In genomic region chrX:139781563-139781962, GRCm38 (mm10) we compare ENCODE assay signal across 32 mouse cellular contexts. TPM values are rescaled to one million over a fixed set of nuclear protein-coding genes. Genes with fewer than 3 reads are reported as not detected.
A peak's percentile ranks its signal among the peaks of the same experiment; 100 is the strongest.
DNase-seq lines count a peak whose midpoint lies in the region; ATAC-seq and TF ChIP-seq lines count a peak whose summit lies in the region.
"Had no signal": no experiment of that assay in that cellular context is flagged by ENCODE, and none has a peak within 500 bp of the region (broad histone marks: within the 10 kb centered on the region; RNA-seq: fewer than 3 reads in every experiment).

No protein-coding gene starts in this region.

- H3K9ac ChIP-seq in kidney, postnatal 0 days (ENCODE audit: low read depth, low read length), result no peak overlapping the region
- H3K9ac ChIP-seq in midbrain, embryonic 16.5 days (ENCODE audit: low read depth, low read length), result no peak overlapping the region
- no peak overlapping the region for H3K9ac ChIP-seq in intestine, embryonic 16.5 days (ENCODE audit: low read depth, low read length)
- H3K9ac ChIP-seq: embryonic facial prominence, embryonic 13.5 days; forebrain, embryonic 12.5 days; forebrain, embryonic 15.5 days; hindbrain, embryonic 13.5 days had no signal

- 0 out of 2 replicates have a peak, but pooled peaks have one; percentile 49 for ATAC-seq in kidney, postnatal 0 days (replicated peaks; ENCODE audit: low FRiP score, low read depth)
- no peak for ATAC-seq in midbrain, embryonic 16.5 days
- ATAC-seq in intestine, embryonic 16.5 days, result peak; percentile 76
- ATAC-seq: activated CD4-positive, CD25-positive, alpha-beta regulatory T cell, adult 4 months; hindbrain, embryonic 16.5 days had no signal

- no peak for DNase-seq in kidney, postnatal 0 days (ENCODE audit: low spot score)
- no peak for DNase-seq in kidney, adult 18-20 months
- DNase-seq in midbrain, embryonic 10.5 days (ENCODE audit: low spot score), result no peak
- peak; percentile 32 for DNase-seq in yolk sac, embryonic 10.5 days (ENCODE audit: low spot score)
- DNase-seq in gastrocnemius, postnatal 36 days, result no peak
- DNase-seq in heart, embryonic 10.5 days (ENCODE audit: low spot score), result no peak
- DNase-seq: adrenal gland, adult 8-10 months; adrenal gland, postnatal 25 days; cerebellum, adult 11-12 months; cerebellum, adult 8-10 months; cerebellum, postnatal 10 days; cerebellum, postnatal 36 days; gastrocnemius, postnatal 25 days; heart, adult 2 months had no signal

- no peak overlapping the region for H3K4me2 ChIP-seq in kidney, postnatal 0 days (ENCODE audit: low read length)
- H3K4me2 ChIP-seq in midbrain, embryonic 16.5 days (ENCODE audit: low read length), result no peak overlapping the region
- H3K4me2 ChIP-seq in intestine, embryonic 16.5 days (ENCODE audit: low read depth, low read length), result no peak overlapping the region
- H3K4me2 ChIP-seq: embryonic facial prominence, embryonic 13.5 days; forebrain, embryonic 12.5 days; forebrain, embryonic 15.5 days; heart, embryonic 11.5 days; hindbrain, embryonic 13.5 days had no signal

- intact Hi-C loops in gastrocnemius, postnatal 36 days (cut with DNase I), result no loop called here

- no peaks in the 10 kb centered on the region for H3K36me3 ChIP-seq in kidney, postnatal 0 days (ENCODE audit: insufficient read depth, low read length)
- H3K36me3 ChIP-seq in midbrain, embryonic 10.5 days, result no peaks in the 10 kb centered on the region
- no peaks in the 10 kb centered on the region for H3K36me3 ChIP-seq in midbrain, embryonic 16.5 days (ENCODE audit: control insufficient read depth, insufficient read depth, low read length)
- no peaks in the 10 kb centered on the region for H3K36me3 ChIP-seq in intestine, embryonic 16.5 days (ENCODE audit: control insufficient read depth, insufficient read depth, low read length)
- H3K36me3 ChIP-seq in heart, embryonic 10.5 days, result no peaks in the 10 kb centered on the region
- H3K36me3 ChIP-seq: embryonic facial prominence, embryonic 10.5 days; embryonic facial prominence, embryonic 13.5 days; forebrain, embryonic 12.5 days; forebrain, embryonic 15.5 days; hindbrain, embryonic 10.5 days; hindbrain, embryonic 13.5 days had no signal

- WGBS in kidney, postnatal 0 days, result 79% methylated on average over 4 of the region's 4 CpGs
- WGBS in midbrain, embryonic 10.5 days, result 70% methylated on average over 4 of the region's 4 CpGs
- 67% methylated on average over 4 of the region's 4 CpGs for WGBS in midbrain, embryonic 16.5 days
- WGBS in intestine, embryonic 16.5 days, result 72% methylated on average over 4 of the region's 4 CpGs
- 63% methylated on average over 4 of the region's 4 CpGs for WGBS in heart, embryonic 10.5 days

- no peak for TF ChIP-seq CTCF in kidney, postnatal 0 days (IDR thresholded peaks at IDR 0.05; ENCODE audit: low read depth)

- H3K27ac ChIP-seq in kidney, postnatal 0 days, result no peak overlapping the region
- peak overlapping the region; percentile 78 for H3K27ac ChIP-seq in midbrain, embryonic 10.5 days (replicated peaks)
- no peak overlapping the region for H3K27ac ChIP-seq in midbrain, embryonic 16.5 days (ENCODE audit: low read length)
- no peak overlapping the region for H3K27ac ChIP-seq in intestine, embryonic 16.5 days (ENCODE audit: low read length)
- H3K27ac ChIP-seq in heart, embryonic 10.5 days, result no peak overlapping the region
- H3K27ac ChIP-seq: embryonic facial prominence, embryonic 10.5 days; embryonic facial prominence, embryonic 13.5 days; forebrain, embryonic 12.5 days; forebrain, embryonic 15.5 days; heart, adult 2 months; hindbrain, embryonic 10.5 days; hindbrain, embryonic 13.5 days had no signal

- H3K9me3 ChIP-seq in kidney, postnatal 0 days (replicated peaks; ENCODE audit: low read length), result no peaks in the 10 kb centered on the region
- no peaks in the 10 kb centered on the region for H3K9me3 ChIP-seq in midbrain, embryonic 10.5 days (replicated peaks)
- H3K9me3 ChIP-seq in midbrain, embryonic 16.5 days (replicated peaks; ENCODE audit: control insufficient read depth, low read length, poor library complexity, severe bottlenecking), result no peaks in the 10 kb centered on the region
- H3K9me3 ChIP-seq in intestine, embryonic 16.5 days (ENCODE audit: control insufficient read depth, low read length), result no peaks in the 10 kb centered on the region
- H3K9me3 ChIP-seq in heart, embryonic 10.5 days, result no peaks in the 10 kb centered on the region
- H3K9me3 ChIP-seq: embryonic facial prominence, embryonic 10.5 days; embryonic facial prominence, embryonic 13.5 days; forebrain, embryonic 12.5 days; forebrain, embryonic 15.5 days; hindbrain, embryonic 10.5 days; hindbrain, embryonic 13.5 days had no signal

- H3K4me1 ChIP-seq in kidney, postnatal 0 days (replicated peaks; ENCODE audit: insufficient read depth, low read length), result no peaks in the 10 kb centered on the region
- peaks cover 39% of the 10 kb centered on the region for H3K4me1 ChIP-seq in midbrain, embryonic 10.5 days
- H3K4me1 ChIP-seq in midbrain, embryonic 16.5 days (ENCODE audit: control insufficient read depth, insufficient read depth, low read length), result no peaks in the 10 kb centered on the region
- H3K4me1 ChIP-seq in intestine, embryonic 16.5 days (ENCODE audit: control insufficient read depth, insufficient read depth, low read length), result no peaks in the 10 kb centered on the region
- H3K4me1 ChIP-seq in heart, embryonic 10.5 days, result peaks cover 9% of the 10 kb centered on the region; the same call in 1 of the 2 replicates
- H3K4me1 ChIP-seq: embryonic facial prominence, embryonic 13.5 days; forebrain, embryonic 15.5 days had no signal

- no peaks in the 10 kb centered on the region for H3K27me3 ChIP-seq in kidney, postnatal 0 days (ENCODE audit: insufficient read depth, low read length)
- H3K27me3 ChIP-seq in midbrain, embryonic 10.5 days (ENCODE audit: low read depth, poor library complexity, severe bottlenecking), result peaks cover 97% of the 10 kb centered on the region
- H3K27me3 ChIP-seq in midbrain, embryonic 16.5 days (ENCODE audit: control insufficient read depth, insufficient read depth, low read depth, low read length), result no peaks in the 10 kb centered on the region; the same call in 1 of the 2 replicates
- 0 out of 2 replicates have a peak, but pooled peaks cover 3% of the 10 kb centered on the region for H3K27me3 ChIP-seq in intestine, embryonic 16.5 days (replicated peaks; ENCODE audit: control insufficient read depth, insufficient read depth, low read length)
- H3K27me3 ChIP-seq in heart, embryonic 10.5 days (ENCODE audit: insufficient read depth, poor library complexity, severe bottlenecking), result peaks cover 16% of the 10 kb centered on the region
- H3K27me3 ChIP-seq: forebrain, embryonic 15.5 days had no signal

- H3K4me3 ChIP-seq in kidney, postnatal 0 days (replicated peaks; ENCODE audit: low read depth, low read length), result no peak overlapping the region
- H3K4me3 ChIP-seq in midbrain, embryonic 10.5 days, result no peak overlapping the region
- H3K4me3 ChIP-seq in midbrain, embryonic 16.5 days (ENCODE audit: low read depth, low read length), result no peak overlapping the region
- no peak overlapping the region for H3K4me3 ChIP-seq in intestine, embryonic 16.5 days (ENCODE audit: low read length)
- H3K4me3 ChIP-seq in heart, embryonic 10.5 days, result no peak overlapping the region
- H3K4me3 ChIP-seq: embryonic facial prominence, embryonic 10.5 days; embryonic facial prominence, embryonic 13.5 days; erythroblast, embryonic 14.5 days; forebrain, embryonic 12.5 days; forebrain, embryonic 15.5 days; heart, adult 2 months; hindbrain, embryonic 10.5 days; hindbrain, embryonic 13.5 days had no signal

RNA-seq across cellular contexts. Expression of gene Ripply1, which starts 0.6 kb away (rescaled TPM):
- not detected in 2 replicates for polyA plus RNA-seq in kidney, postnatal 0 days (2015; fragmentation: Nextera tagmentation; extraction: Ambion mirVana)
- 0.68 and 1.1 TPM in 2 replicates for polyA plus RNA-seq in midbrain, embryonic 10.5 days (2016; fragmentation: Nextera tagmentation; extraction: Ambion mirVana)
- polyA plus RNA-seq in midbrain, embryonic 16.5 days (2015; fragmentation: Nextera tagmentation; extraction: Ambion mirVana), result 0.24 TPM in 1 of 2 replicates, not detected in the other
- polyA plus RNA-seq in intestine, embryonic 16.5 days (2015; fragmentation: Nextera tagmentation; extraction: Ambion mirVana), result not detected in 2 replicates
- not detected for total RNA-seq in gastrocnemius, postnatal 36 days (2021)
- not detected in 2 replicates for polyA plus RNA-seq in heart, embryonic 10.5 days (2016; fragmentation: Nextera tagmentation; extraction: Ambion mirVana)
- total RNA-seq: adrenal gland, adult 8-10 months; adrenal gland, postnatal 25 days; gastrocnemius, adult 8-10 months; gastrocnemius, postnatal 25 days; granulocyte monocyte progenitor cell, adult 5-6 weeks; heart, adult 2 months; heart, postnatal 25 days had no signal
- polyA plus RNA-seq: activated CD4-positive, CD25-positive, alpha-beta regulatory T cell, adult 4 months; cortical plate, adult 2 months; embryonic facial prominence, embryonic 13.5 days; erythroblast, embryonic 14.5 days; forebrain, embryonic 12.5 days; forebrain, embryonic 15.5 days; heart, adult 2 months; heart, embryonic 11.5 days; heart, embryonic 14.5 days; heart, postnatal 0 days; hindbrain, embryonic 13.5 days; hindbrain, embryonic 16.5 days had no signal

RNA-seq across cellular contexts. Expression of gene Cldn2, which starts 19.1 kb away (rescaled TPM):
- polyA plus RNA-seq in kidney, postnatal 0 days (2015; fragmentation: Nextera tagmentation; extraction: Ambion mirVana), result 91.4 and 107 TPM in 2 replicates
- 0.11 and 0.15 TPM in 2 replicates for polyA plus RNA-seq in midbrain, embryonic 10.5 days (2016; fragmentation: Nextera tagmentation; extraction: Ambion mirVana)
- 0.72 and 0.85 TPM in 2 replicates for polyA plus RNA-seq in midbrain, embryonic 16.5 days (2015; fragmentation: Nextera tagmentation; extraction: Ambion mirVana)
- 88.3 and 108 TPM in 2 replicates for polyA plus RNA-seq in intestine, embryonic 16.5 days (2015; fragmentation: Nextera tagmentation; extraction: Ambion mirVana)
- total RNA-seq in gastrocnemius, postnatal 36 days (2021), result not detected
- polyA plus RNA-seq in heart, embryonic 10.5 days (2016; fragmentation: Nextera tagmentation; extraction: Ambion mirVana), result 0.30 TPM in 1 of 2 replicates, not detected in the other
- total RNA-seq: adrenal gland, postnatal 25 days; gastrocnemius, postnatal 25 days; granulocyte monocyte progenitor cell, adult 5-6 weeks; heart, adult 2 months; heart, postnatal 25 days had no signal
- polyA plus RNA-seq: activated CD4-positive, CD25-positive, alpha-beta regulatory T cell, adult 4 months; embryonic facial prominence, embryonic 13.5 days; erythroblast, embryonic 14.5 days; heart, embryonic 11.5 days; heart, embryonic 14.5 days; heart, postnatal 0 days had no signal

Comparison
In these comparisons a context has a peak if more than half of its experiments do, and no peak if none do; other contexts are left out.
1. RNA of gene Cldn2, which starts 19.1 kb away (polyA plus RNA-seq): 91.4 to 107 TPM in kidney, postnatal 0 days and 88.3 to 108 TPM in intestine, embryonic 16.5 days; 0.72 to 0.85 TPM in midbrain, embryonic 16.5 days, 0.30 TPM in heart, embryonic 10.5 days and 0.11 to 0.15 TPM in midbrain, embryonic 10.5 days; every median in the first group is over 10 times any median in the second.